Mouse (Mus musculus): ENCODE measurements around the gene Abhd5. TPM values are rescaled to one million over a fixed set of nuclear protein-coding genes. Genes with fewer than 3 reads are reported as not detected.
A peak's percentile ranks its signal among the peaks of the same experiment; 100 is the strongest.
"Not testable (repeated sequence)": the region's sequence is repeated elsewhere in the genome, so short reads cannot be mapped to it uniquely, and the experiment has no call there.

Abhd5 gene
- total RNA-seq (2015; ENCODE audit: low replicate concordance) (52.3 and 59.8 TPM in 2 replicates), total RNA-seq (2017; ENCODE audit: low replicate concordance) (55.9 and 70.3 TPM in 2 replicates)

DNA sequence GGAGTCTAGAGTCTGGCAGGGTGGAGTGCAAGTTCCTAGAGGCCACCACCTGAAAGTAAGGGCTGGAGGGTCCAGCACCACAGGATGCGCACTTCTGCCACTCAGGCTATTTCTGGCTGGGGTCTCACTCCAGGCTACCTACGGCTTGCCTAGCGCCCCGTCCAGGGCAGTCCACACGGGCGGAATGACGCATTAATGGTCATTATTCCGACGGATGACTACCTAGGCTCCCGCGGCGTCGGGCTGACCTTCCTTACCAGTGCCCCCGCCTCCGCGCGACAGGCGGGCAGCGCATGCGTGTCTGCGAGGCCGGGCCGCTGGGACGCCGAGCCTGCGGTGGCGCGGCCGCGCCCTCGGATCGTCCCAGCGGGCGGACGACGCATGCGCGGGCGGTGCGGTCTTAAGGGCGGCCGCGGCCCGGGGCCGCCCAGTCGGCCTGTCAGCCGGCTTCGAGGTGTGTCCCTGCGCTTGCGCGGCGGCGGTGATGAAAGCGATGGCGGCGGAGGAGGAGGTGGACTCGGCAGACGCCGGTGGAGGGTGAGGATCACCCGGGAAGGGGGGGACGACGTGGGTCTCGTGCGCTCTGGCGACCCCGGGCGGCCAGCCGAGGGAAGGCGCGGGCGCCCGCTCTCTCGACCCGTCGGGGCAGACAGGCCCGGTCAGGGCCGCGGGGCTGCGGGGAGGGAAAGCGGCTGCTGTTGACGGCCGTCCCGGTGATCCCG is at the start of gene Abhd5:
TSS of gene Abhd5 (plus strand) at position 306 of the 722 bp plus-strand sequence.
- peak; percentile 77 for ATAC-seq (replicated peaks; ENCODE audit: low FRiP score, poor library complexity, severe bottlenecking)

DNA sequence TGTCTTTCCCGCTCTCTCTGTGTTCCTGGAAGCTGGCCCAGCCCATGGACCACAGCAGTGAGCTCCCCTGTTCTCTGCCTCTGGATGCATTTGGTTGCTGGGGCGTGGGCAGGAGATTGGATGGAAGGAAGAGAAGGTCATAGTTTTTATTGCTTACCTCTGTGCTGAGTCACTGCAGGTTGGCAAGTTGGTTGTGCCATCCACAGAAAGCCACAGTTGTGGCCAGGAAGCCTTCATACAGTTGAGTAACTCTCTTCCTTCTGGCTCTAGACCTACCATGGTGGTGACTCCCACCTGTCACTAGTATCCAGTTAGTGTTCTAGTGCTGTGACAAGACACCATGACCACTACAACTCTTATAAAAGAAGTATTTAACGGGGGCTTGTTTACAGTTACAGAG is 46.1 kb upstream of the Abhd5 start:
- no peak for ATAC-seq (replicated peaks; ENCODE audit: low FRiP score, poor library complexity, severe bottlenecking)

DNA sequence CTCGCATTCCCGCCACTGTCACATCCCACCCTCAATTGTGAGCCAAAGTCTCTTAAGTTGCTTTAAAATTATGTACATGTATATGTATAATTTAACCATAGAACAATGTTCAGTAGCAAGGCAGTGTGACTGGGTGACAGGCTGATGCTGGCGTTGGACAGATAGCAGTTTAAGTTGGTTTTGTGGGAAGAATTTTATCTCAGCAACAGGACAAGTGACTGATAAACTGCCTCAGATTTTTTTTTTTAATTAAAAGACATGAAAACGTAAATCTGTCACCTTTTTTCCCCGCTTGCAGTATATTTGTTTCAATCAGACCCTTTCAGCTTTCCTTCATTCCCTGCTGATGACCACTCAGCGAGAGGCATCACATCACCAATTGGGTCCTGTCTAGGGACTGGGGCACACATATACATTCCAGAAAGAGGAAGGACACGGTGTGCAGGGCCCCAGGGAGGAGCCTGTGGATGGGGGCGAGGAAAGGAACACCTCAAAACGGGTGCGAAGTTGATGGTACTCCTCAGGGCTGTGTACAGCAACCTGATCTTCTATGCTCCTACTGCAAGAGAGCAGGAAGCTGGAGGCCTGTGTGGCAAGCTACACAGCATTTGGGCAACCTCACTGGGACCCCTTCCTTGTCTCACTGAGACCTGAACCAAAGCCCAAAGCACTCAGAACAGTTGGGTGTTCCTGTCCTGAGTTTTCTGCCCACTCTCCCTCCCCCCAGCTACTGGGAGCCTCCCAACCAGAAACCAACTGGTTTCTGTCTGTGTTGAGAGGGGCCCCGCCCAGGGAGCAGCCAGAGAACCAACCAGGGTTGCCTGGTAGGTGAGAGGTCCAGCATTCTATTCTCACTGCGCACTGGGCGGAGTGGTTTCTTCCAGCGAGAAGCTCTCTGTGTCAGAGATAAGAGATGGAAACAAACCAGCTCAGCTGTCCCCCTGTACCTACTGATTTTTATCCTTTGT is 42.1 kb upstream of the Abhd5 start:
- ATAC-seq (replicated peaks; ENCODE audit: low FRiP score, poor library complexity, severe bottlenecking) = no peak

DNA sequence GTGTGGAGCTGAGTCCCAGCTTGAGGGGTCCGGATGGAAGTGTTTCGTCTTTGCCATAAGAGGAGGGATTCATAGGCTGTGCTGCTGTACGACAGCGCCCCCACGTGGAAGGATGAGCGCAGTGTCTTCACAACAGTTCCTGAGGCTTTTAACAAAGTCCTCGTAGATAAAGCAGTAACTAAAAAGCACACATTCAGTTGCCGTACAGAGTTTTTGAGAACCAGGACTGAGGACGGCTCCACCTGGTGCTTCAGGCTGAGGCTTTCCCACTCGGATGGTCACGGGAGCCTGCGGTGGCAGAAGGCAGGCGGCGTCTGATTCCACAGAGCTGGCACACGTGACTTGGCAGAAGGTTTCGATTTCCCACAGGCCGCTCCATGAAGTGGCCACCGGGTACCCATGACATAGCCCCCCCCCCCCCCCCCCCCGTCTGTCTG is 40.8 kb upstream of the Abhd5 start:
- peak; percentile 84 for ATAC-seq (replicated peaks; ENCODE audit: low FRiP score, poor library complexity, severe bottlenecking)

DNA sequence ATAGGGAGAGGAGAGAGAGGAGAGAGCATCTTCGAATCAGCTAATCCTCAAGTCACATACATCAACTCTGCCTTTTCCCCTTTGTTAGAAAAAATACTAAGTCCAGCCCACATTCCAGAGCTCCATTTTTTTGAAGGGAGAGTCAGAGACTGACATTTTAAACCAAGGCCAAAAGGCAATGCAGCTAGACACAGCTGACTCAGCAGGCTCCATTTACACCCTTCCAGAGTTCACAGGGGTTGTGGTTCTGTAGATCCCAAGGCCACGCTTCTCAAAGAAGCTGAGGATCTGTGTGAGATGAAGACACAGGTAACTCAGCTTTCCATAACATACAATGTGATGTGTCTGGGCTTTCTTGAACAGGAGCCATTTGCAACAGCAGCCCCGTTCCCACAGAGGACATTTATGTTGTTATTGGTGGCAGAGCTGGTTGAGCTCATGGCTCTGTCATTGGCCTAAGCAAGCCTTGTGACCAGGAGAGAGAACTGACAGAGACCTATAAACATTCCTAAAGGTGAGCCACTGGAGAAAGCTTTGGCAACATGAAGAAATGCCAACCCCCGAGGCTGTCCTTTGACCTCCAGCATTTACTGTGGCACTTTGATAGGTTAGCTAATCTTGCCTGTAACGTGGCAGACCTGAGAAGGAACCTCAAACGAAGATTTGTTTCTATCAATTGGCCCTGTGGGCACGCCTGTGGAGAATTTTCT is 40.2 kb upstream of the Abhd5 start:
- 0 out of 2 replicates have a peak, but pooled peaks have one; percentile 53 for ATAC-seq (replicated peaks; ENCODE audit: low FRiP score, poor library complexity, severe bottlenecking)

DNA sequence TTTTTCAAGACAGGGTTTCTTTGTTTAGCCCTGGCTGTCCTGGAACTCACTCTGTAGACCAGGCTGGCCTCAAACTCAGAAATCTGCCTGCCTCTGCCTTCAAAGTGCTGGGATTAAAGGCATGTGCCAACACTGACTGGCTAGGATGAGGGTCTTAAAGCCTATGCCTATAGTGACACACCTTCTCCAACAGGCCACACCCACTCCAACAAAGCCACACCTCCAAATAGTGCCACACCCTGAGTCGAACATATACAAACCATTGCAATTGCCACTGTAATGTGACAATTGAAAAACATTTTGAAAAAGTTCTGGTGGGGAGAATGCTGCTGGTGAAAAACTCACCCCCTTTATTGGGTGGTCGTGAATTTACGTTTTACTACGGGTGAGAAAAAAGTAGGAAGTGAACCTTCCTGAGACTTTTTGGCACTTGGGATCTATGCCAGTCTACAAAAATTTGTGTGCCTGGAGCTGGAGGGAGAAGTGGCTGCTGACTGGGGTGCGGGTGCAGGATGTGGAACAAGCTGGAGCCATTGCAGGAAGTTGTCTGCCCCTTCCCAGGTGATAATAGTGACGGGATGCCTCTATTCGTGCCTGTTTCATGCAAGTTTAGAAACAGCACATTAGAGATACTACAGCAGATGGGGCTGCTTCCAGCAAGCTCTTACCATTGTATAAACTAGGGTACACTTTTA is 39.0 kb upstream of the Abhd5 start:
- no peak for ATAC-seq (replicated peaks; ENCODE audit: low FRiP score, poor library complexity, severe bottlenecking)

DNA sequence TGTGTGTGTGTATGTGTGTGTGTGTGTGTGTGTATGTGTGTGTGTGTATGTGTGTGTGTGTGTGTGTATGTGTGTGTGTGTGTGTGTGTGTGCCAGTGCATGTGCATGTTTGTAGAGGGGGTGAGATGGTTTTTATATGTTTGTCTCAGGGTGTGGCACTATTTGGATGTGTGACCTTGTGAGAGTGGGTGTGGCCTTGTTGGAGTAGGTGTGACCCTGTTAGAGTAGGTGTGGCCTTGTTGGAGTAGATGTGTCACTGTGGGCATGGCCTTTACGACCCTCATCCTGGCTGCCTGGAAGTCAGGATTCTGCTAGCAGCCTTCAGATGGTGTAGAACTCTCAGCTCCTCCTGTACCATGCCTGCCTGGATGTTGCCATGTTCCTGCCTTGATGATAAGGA is 38.3 kb upstream of the Abhd5 start:
- not testable (repeated sequence) for ATAC-seq (replicated peaks; ENCODE audit: low FRiP score, poor library complexity, severe bottlenecking)

DNA sequence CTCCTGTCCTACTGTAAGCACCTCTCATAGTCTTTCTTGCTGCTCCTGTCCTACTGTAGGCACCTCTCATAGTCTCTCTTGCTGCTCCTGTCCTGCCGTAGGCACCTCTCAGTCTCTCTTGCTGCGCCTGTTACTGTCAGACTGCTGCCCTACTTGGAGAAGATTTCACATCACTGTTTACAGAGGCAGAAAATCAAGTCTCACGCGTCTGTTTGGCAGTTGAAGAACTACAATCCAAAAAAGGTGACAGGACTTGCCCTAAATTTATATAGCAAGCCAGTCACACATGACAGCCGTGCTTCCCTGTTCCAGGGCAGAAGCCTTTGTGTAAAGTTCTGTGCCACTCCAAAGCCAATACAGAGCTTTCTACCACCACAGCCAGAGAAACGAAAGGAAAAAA is 37.0 kb upstream of the Abhd5 start:
- no peak for ATAC-seq (replicated peaks; ENCODE audit: low FRiP score, poor library complexity, severe bottlenecking)

DNA sequence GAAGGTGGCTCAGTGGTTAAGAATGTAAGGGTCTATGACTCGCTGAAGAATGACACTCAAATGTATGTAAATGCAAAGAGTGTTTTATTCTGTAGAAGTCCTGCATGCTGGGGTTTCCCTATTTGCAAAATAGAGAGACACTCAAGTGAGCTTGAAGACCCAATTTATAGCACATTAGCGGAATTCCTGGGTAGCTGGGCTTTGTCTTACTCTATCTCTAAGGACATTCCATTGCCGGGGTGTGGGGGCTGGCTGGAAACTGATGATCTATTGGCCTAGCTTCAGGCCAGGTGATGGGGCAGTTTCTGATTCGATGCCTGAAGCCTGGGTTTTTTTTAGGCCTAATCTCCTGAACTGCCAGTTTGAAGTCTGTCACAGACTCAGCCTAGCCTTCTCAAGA is 36.5 kb upstream of the Abhd5 start:
- no peak for ATAC-seq (replicated peaks; ENCODE audit: low FRiP score, poor library complexity, severe bottlenecking)

DNA sequence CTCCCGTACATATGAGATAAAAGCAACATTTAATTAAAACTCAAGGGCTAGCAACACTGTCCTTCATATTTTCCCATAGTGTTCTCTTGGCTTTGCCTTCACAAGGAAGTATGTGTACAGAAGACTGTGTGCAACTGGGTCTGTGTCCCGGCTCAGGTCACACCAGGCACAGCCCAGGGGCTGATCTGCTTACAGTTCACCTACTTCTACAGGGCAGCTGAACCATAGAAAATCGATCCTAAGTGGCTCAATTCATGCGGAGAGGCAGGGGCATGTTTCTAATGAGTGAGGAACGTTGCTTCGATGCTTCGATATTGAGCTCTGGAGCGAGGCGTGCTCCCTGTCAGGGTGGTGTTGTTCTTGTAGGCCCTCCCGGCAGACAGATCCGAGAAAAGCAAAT is 35.9 kb upstream of the Abhd5 start:
- ATAC-seq (replicated peaks; ENCODE audit: low FRiP score, poor library complexity, severe bottlenecking) = no peak

DNA sequence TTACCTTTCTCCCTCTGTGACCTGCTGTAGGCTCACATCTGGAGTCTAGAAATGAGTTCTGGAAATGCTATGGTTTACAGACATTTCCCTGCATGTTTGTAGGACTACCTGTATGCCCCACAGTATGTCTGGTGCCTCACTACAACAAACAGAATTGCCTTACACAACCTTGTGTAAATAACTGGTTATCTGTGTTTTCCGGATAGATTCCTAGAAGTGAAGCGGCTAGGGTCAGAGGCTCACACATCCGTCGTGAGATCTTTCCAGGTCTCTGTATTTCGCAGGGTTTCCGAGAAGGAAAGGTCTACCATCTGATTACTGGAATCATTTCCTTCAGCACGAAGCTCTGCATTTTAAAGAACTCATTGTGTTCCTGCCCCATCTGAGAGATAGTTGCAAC is 34.8 kb upstream of the Abhd5 start:
- ATAC-seq (replicated peaks; ENCODE audit: low FRiP score, poor library complexity, severe bottlenecking) = no peak

DNA sequence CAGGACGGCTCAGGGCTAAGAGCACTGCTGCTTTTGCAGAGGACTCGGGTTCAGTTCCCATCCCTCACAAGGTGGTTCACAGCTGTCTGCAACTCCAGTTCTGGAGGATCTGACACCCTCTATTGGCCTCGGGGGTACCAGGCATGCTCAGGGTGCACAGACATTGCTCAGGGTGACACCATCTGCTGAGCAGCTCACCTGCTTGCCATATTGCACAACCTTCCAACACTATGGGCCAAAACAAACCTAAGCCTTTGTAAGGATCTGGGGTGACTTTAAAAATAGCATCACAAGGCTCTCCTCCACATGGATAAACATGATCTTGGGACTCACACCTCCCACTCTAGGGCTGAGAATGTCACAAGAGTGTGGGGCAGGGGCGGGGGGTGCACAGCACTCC is 30.8 kb upstream of the Abhd5 start:
- no peak for ATAC-seq (replicated peaks; ENCODE audit: low FRiP score, poor library complexity, severe bottlenecking)

DNA sequence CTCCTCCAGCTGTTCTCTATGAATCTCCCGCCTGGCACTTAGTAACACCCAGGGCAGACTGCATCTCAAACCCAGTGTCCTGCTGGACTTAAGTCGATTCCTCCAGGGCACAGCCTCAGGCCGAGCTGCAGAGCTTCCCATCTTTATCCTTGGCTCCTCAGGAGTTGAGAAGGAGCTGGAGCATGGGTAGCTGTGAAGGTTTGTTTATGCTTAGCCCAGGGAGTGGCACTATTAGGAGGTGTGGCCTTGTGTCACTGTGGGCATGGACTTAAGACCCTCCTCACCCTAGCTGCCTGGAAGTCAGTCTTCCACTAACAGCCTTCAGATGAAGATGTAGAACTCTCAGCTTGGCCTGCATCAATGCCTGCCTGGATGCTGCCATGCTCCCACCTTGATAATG is 29.1 kb upstream of the Abhd5 start:
- ATAC-seq (replicated peaks; ENCODE audit: low FRiP score, poor library complexity, severe bottlenecking) = no peak

DNA sequence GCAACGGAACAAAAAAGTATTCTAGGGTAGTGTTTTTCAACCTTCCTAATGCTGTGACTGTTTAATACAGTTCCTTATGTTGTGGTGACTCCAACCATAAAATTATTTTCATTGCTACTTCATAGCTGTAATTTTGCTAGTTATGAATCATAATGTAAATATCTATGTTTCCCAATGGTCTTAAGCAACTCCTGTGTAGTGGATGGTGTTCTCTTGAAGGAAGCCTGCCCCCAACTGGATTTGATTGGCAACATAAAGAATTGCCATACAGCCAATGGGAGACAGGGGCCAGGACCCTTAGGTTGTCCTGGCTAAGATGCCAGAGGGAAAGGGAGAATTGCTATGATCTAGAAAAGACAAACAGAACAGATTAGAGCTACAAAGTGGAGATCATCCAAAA is 25.4 kb upstream of the Abhd5 start:
- ATAC-seq (replicated peaks; ENCODE audit: low FRiP score, poor library complexity, severe bottlenecking) = no peak

DNA sequence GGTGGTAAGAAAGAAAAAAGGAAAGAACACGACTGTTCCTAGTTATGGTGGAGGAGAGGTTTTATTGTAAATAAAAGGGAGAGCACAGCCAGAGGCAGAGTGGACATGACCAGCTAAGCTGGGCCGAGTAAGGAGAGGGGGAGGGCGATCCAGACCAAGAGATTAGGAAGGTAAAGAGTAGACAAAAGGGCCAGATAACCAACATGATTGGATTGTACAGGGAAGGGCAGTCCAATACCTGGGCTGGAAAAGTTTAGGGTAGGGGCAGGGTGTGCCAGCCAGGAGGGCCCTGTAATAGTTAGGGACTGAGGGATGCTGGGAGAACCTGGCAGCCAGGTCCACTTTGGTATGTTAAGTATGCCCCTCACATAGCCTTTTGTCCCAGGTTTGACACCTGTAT is 23.2 kb upstream of the Abhd5 start:
- no peak for ATAC-seq (replicated peaks; ENCODE audit: low FRiP score, poor library complexity, severe bottlenecking)

DNA sequence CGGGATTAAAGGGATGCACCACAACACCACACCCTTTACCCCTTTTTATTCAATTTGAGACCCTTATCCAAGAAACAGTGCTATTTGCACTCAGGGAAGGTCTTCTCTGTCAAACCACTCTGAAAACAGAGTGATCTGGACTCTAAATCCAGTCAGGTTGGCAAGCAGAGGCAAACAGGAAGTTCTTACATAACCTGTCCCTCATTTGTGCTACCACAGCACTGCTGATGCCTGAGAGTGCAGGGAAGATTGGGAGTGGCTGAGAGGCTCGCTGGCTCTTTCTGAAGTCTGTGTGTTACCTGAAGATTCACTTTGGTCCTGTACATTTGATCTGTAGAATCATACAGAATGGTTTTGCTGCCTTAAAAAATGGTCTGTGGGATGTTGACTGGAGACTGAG is 14.7 kb upstream of the Abhd5 start:
- ATAC-seq (replicated peaks; ENCODE audit: low FRiP score, poor library complexity, severe bottlenecking) = no peak

DNA sequence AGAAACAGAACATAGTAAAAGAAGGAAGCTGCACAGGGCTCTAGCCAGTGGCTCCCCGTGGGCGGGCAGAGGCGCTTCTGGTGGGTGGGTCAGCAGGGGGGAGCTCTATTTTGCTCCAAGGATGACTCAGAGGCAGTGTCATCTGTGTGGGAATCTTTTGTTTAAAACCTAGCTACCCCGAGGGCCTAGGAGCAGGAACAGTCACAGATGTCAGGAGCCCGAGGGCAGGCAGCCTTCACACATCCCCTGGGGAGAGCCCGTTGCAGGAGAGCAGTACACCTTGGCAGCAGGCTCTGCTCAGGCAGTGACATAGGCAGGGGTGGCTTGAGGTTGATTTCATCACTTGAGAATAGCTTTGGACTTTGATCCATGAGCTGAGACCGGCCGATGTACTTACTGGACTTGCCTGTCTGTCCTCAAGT is 13.9 kb upstream of the Abhd5 start:
- peak; percentile 43; the same call in 1 of the 2 replicates for ATAC-seq (replicated peaks; ENCODE audit: low FRiP score, poor library complexity, severe bottlenecking)

DNA sequence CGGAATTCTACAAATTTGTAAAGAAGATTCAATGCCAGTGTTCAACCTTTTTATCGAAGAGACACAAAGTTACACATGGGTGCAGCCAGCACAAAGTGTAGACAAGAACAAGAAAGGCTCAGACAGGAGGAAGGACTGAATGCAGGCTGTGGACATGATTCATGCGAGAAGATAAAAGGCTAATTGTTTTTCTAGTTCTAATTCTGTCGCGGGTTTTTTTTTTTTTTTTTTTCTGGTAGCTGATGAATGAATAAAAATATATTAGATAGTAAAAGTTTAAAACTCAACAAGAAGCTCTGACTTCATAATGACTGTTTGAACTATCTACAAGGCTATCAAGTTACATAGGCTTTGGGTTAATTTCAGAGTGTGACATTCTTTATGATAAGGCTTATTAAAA is 11.4 kb upstream of the Abhd5 start:
- ATAC-seq (replicated peaks; ENCODE audit: low FRiP score, poor library complexity, severe bottlenecking) = no peak

DNA sequence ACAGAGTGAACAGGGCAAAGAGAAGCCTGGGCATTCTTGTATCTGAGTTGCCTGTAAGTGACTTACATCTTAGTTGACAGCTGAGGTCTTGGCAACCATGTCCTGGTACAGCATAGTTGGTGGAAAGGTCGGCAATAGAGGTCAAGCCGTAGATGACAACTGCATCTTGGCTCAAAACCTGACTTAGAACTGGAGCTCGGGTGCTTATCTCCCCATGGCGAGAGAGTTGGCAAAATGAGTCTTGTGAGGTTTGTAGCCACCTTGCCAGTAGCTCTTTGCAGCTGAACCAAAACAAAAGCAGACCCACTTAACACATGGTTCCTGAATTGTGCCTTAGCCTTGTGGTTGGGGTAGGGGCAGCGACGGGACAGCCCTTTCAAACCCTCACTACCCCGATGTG is 8.0 kb upstream of the Abhd5 start:
- no peak for ATAC-seq (replicated peaks; ENCODE audit: low FRiP score, poor library complexity, severe bottlenecking)

DNA sequence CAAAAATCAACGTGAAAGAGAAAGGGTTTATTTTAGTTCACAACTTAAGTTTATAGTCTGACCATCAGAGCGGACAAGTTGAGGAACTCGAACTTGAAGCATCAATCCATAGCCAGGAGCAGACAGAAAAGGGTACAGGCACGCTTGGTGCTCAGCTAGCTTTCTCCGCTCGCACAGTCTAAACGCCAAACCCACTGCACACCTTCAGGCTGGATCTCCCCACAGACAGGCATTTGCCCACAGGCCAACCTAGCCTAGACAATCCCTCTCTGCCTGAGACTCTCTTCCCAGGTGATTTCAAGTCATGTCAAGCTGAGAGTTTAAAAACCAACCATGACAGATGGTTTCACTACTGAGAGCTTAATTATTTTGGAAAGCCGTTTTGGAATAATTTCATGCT is 6.8 kb upstream of the Abhd5 start:
- ATAC-seq (replicated peaks; ENCODE audit: low FRiP score, poor library complexity, severe bottlenecking) = no peak

Measured in erythroblast, adult 5-6 weeks (primary cell).